Mouse (Mus musculus) hindbrain, embryonic 11.5 days (tissue): ENCODE data around the gene Galk2. TPM values are rescaled to one million over a fixed set of nuclear protein-coding genes. Genes with fewer than 3 reads are reported as not detected.

ENCODE experiments used
- ATAC-seq: fragments of 200-750 bp; cut with Nextera tagmentation; 2 replicates; pipeline ENCODE4 v1.8.0; 2017; ENCODE audit warnings: mild to moderate bottlenecking, moderate TSS enrichment, moderate library complexity; ENCODE audit not compliant: low FRiP score
- DNase-seq: peaks from one replicate; pipeline ENCODE4 v3.0.0-alpha.2; 2015; ENCODE audit warnings: low spot score
- H3K27ac ChIP-seq: fragments of 300-500 bp; sonication (generic); 2 replicates; pipeline ENCODE4 v1.5.1; 2014; ENCODE audit warnings: mild to moderate bottlenecking, low read depth, low read length
- H3K27me3 ChIP-seq: fragments of 300-500 bp; sonication (generic); 2 replicates; pipeline ENCODE4 v1.6.1; 2014; ENCODE audit warnings: mild to moderate bottlenecking, low read length, moderate library complexity, mixed read lengths; ENCODE audit not compliant: control insufficient read depth, insufficient read depth
- H3K36me3 ChIP-seq: fragments of 300-500 bp; sonication (generic); 2 replicates; pipeline ENCODE4 v1.6.1; 2014; ENCODE audit warnings: mild to moderate bottlenecking, low read length, moderate library complexity, mixed read lengths; ENCODE audit not compliant: control insufficient read depth, insufficient read depth
- H3K4me1 ChIP-seq: fragments of 300-500 bp; sonication (generic); replicated peaks from 2 replicates; pipeline ENCODE4 v1.6.1; 2014; ENCODE audit warnings: low read length, mixed read lengths; ENCODE audit not compliant: control insufficient read depth, insufficient read depth
- H3K4me2 ChIP-seq: fragments of 300-500 bp; sonication (generic); replicated peaks from 2 replicates; pipeline ENCODE4 v1.6.1; 2014; ENCODE audit warnings: mild to moderate bottlenecking, low read depth, low read length
- H3K4me3 ChIP-seq: fragments of 300-500 bp; sonication (generic); 2 replicates; pipeline ENCODE4 v1.5.1; 2014; ENCODE audit warnings: low read depth, low read length
- H3K9ac ChIP-seq: fragments of 300-500 bp; sonication (generic); 2 replicates; pipeline ENCODE4 v1.6.1; 2014; ENCODE audit warnings: low read depth, low read length
- H3K9me3 ChIP-seq: fragments of 300-500 bp; sonication (generic); 2 replicates; pipeline ENCODE4 v1.6.1; 2016; ENCODE audit warnings: low read length; ENCODE audit not compliant: control insufficient read depth
- WGBS: fragments of 180-500 bp; shearing (Covaris S2); extraction: QIAGEN DNeasy Blood & Tissue Kit; methylation state at CpG from one replicate; pipeline ENCODE4 v1.1.7; 2014; 5-methylcytosine and 5-hydroxymethylcytosine counted together
- polyA plus RNA-seq: library from polyadenylated mRNA; unstranded; fragments of >200 nt; fragmentation: Nextera tagmentation; extraction: Ambion mirVana; gene quantifications from 2 replicates; pipeline ENCODE4 v1.2.1, GENCODE M21; 2014

Gene Galk2
- polyA plus RNA-seq = 31.7 and 35.5 TPM in 2 replicates

DNA sequence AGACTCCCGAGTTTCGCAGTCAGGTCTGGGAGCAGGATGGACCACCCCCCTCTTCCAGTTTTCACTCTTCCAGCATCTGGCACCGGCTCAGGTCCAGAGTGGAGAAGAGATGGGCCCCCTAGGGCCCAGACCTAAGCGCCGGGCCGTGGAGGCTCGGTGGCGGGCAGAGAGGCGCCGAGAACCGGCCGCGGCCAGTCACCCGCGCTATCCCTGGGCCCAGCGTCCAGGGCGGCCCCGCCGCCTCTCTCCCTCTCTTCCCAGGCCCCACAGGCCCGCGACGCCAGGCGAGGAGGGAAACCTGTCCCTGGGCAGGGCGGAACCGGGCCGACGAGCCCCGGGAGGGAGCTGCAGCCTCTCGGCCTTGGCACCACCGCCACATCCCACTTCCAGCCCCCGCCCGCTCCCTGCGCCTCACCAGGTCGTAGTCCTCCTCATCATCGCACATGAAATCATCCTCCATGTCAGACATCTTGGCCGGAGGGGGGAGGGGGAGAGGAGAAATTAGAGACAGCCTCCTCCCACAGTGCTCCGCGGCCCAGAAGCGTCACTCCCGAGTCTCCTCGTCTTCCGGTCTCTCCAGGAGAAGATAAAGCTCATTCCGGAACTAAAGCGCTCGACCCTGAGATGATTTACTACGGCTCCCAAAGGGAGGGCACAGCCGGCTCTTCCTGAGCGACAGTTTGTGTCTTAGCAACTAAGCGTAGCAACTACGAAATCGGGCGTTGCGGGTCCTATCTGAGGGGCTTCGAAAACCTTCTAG is at the start of gene Galk2, which contains the start of gene Cops2:
Gene Galk2 (plus strand): TSS at position 589 of the 760 bp plus-strand sequence.
Gene Cops2 (minus strand): TSS at position 619 of the 760 bp plus-strand sequence.
- Histone ChIP-seq H3K36me3 (no peaks in the 10 kb centered on the region), H3K27me3 (no peaks in the 10 kb centered on the region), H3K4me3 (peak within 1 kb of the TSS; percentile 91), H3K27ac (peak within 1 kb of the TSS; percentile 81), H3K9me3 (no peaks in the 10 kb centered on the region), H3K9ac (peak within 1 kb of the TSS; percentile 98), H3K4me2 (peak within 1 kb of the TSS; percentile 55), H3K4me1 (no peaks in the 10 kb centered on the region)
- under 1% methylated on average over 49 of the region's 54 CpGs for WGBS
- peak; percentile 95 for DNase-seq
- peak; percentile 98 for ATAC-seq

DNA sequence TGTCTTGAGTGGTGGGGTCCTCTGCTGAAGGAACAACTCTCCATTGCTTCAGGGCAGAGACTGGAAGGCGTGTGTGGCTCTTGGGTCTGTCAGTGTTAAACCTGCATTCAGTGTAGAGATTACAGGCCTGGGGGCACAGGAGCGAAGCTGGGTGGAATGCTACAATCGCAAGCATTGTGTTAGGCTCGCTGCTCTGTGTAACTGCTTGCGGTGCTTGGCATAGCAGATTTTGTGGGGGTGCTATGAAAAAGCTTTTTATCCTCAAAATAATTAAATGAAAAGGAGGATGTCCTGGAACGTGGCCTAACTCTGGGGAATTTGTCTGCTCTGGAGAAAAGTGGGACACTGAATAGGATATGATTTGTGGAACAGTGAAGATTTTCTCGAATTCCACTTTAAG is 49.4 kb upstream of the Galk2 start:
- H3K27ac ChIP-seq = no peak overlapping the region
- no peaks in the 10 kb centered on the region for H3K27me3 ChIP-seq
- no peaks in the 10 kb centered on the region for H3K36me3 ChIP-seq
- 82% methylated on average over 7 of the region's 7 CpGs for WGBS
- ATAC-seq (no peak), DNase-seq (no peak)
- no peak overlapping the region for H3K9ac ChIP-seq
- no peak overlapping the region for H3K4me2 ChIP-seq
- H3K4me3 ChIP-seq = no peak overlapping the region
- H3K9me3 ChIP-seq = no peaks in the 10 kb centered on the region
- H3K4me1 ChIP-seq = no peaks in the 10 kb centered on the region

- WGBS = 84% methylated on average over 2 of the region's 2 CpGs
Measured at GRCm38 (mm10) chr2:125811332-125811731, 47.6 kb upstream of the Galk2 start.

GRCm38 (mm10) chr2:125813972-125814595 is 44.8 kb upstream of the Galk2 start:
- WGBS = 82% methylated on average over 9 of the region's 9 CpGs
- Histone ChIP-seq H3K27me3 (no peaks in the 10 kb centered on the region), H3K9ac (no peak overlapping the region), H3K4me3 (no peak overlapping the region), H3K4me1 (no peaks in the 10 kb centered on the region), H3K4me2 (no peak overlapping the region), H3K36me3 (no peaks in the 10 kb centered on the region), H3K9me3 (no peaks in the 10 kb centered on the region), H3K27ac (no peak overlapping the region)
- ATAC-seq (no peak), DNase-seq (no peak)

More at GRCm38 (mm10) chr2:125811332-125811731, 47.6 kb upstream of the Galk2 start:
- Histone ChIP-seq H3K9ac (no peak overlapping the region), H3K36me3 (no peaks in the 10 kb centered on the region), H3K27me3 (no peaks in the 10 kb centered on the region), H3K4me1 (no peaks in the 10 kb centered on the region), H3K27ac (no peak overlapping the region), H3K9me3 (no peaks in the 10 kb centered on the region), H3K4me3 (no peak overlapping the region), H3K4me2 (no peak overlapping the region)
- ATAC-seq (no peak), DNase-seq (no peak)

DNA sequence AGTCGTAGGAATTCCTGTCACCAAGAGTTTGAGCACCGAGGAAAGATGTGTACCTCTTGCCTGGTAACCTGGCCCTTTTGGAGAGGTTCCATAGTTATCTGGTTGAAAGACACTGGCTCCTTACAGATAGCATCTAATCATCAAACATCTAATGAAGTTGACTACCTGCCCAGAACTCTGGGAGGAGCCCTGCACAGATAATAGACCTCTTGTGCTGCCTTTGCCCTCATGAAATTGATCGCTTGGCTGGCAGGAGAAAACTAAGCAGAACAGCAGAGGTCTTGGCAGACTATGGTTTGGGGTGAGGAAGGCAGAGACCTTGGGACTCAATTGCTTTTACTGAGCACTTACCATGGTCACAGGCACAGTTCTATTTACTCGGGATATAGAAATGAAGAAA is 38.5 kb upstream of the Galk2 start:
- Histone ChIP-seq H3K9me3 (no peaks in the 10 kb centered on the region), H3K27ac (no peak overlapping the region), H3K27me3 (no peaks in the 10 kb centered on the region), H3K4me3 (no peak overlapping the region), H3K4me1 (no peaks in the 10 kb centered on the region), H3K9ac (no peak overlapping the region), H3K36me3 (no peaks in the 10 kb centered on the region), H3K4me2 (no peak overlapping the region)
- ATAC-seq = no peak
- 87% methylated on average over 4 of the region's 4 CpGs for WGBS
- DNase-seq = no peak

GRCm38 (mm10) chr2:125826201-125826600 is 32.7 kb upstream of the Galk2 start:
- DNase-seq (no peak), ATAC-seq (no peak)
- 56% methylated on average over 4 of the region's 4 CpGs for WGBS
- Histone ChIP-seq H3K27ac (no peak overlapping the region), H3K4me3 (no peak overlapping the region), H3K36me3 (no peaks in the 10 kb centered on the region), H3K4me2 (no peak overlapping the region), H3K9ac (no peak overlapping the region), H3K4me1 (no peaks in the 10 kb centered on the region), H3K27me3 (no peaks in the 10 kb centered on the region), H3K9me3 (no peaks in the 10 kb centered on the region)

DNA sequence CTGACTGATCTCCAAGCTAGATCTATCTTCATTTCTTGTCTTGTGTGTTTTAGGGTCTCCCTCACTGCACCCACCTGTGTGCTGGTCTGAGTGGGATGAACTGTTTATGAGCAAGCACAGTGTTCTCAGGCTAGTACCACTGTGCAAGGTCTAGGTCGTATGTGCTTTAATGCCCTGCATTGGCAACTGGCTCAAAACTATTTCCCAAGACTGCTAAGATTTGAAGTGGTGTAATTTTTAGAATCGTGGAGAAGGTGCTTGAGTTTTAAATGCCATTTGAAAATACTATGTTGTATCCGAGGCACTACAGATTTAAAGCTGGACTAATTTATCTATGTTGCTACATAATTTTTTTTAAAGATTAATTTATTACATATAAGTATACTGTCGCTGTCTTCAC is 31.0 kb upstream of the Galk2 start:
- 94% methylated on average over 4 of the region's 4 CpGs for WGBS
- Histone ChIP-seq H3K36me3 (no peaks in the 10 kb centered on the region), H3K4me3 (no peak overlapping the region), H3K27ac (no peak overlapping the region), H3K4me1 (no peaks in the 10 kb centered on the region), H3K27me3 (no peaks in the 10 kb centered on the region), H3K9ac (no peak overlapping the region), H3K9me3 (no peaks in the 10 kb centered on the region), H3K4me2 (no peak overlapping the region)
- no peak for DNase-seq
- ATAC-seq = no peak

GRCm38 (mm10) chr2:125829924-125830323 is 29.0 kb upstream of the Galk2 start:
- Histone ChIP-seq H3K9ac (no peak overlapping the region), H3K27ac (no peak overlapping the region), H3K27me3 (no peaks in the 10 kb centered on the region), H3K4me3 (no peak overlapping the region), H3K36me3 (no peaks in the 10 kb centered on the region), H3K9me3 (no peaks in the 10 kb centered on the region), H3K4me2 (no peak overlapping the region), H3K4me1 (no peaks in the 10 kb centered on the region)
- 94% methylated on average over 2 of the region's 2 CpGs for whole genome bisulfite sequencing
- ATAC-seq (no peak), DNase-seq (no peak)

DNA sequence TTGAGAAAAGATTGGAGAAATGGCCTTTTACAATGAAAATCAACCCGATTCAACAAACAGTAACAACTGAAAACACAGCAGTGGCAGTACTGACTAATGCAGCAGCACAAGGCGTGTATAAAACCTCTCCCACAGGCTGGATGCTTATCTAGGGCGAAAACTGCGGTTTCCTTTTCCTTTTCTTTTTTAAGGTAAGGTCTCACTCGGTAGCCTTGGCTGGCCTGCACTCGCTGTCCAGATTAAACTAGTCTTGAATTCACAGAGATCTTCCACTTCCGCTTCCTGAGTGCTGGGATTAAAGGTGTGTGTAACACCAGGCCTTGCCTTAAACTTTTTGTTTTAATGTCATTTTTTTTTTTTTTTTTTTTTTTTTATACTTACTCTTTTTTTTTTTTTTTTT is 20.8 kb upstream of the Galk2 start:
- Histone ChIP-seq H3K27me3 (no peaks in the 10 kb centered on the region), H3K4me3 (no peak overlapping the region), H3K27ac (no peak overlapping the region), H3K4me2 (no peak overlapping the region), H3K4me1 (no peaks in the 10 kb centered on the region), H3K9me3 (no peaks in the 10 kb centered on the region), H3K36me3 (no peaks in the 10 kb centered on the region; the same call in 1 of the 2 replicates), H3K9ac (no peak overlapping the region)
- DNase-seq (peak; percentile 7), ATAC-seq (no peak)
- 93% methylated on average over 7 of the region's 7 CpGs for whole genome bisulfite sequencing
